Mouse (Mus musculus): ENCODE data around the gene Cstad. TPM values are rescaled to one million over a fixed set of nuclear protein-coding genes. Genes with fewer than 3 reads are reported as not detected.

Gene Cstad
- polyA plus RNA-seq, 1 experiment from 2014 or later: 1.2 TPM

DNA sequence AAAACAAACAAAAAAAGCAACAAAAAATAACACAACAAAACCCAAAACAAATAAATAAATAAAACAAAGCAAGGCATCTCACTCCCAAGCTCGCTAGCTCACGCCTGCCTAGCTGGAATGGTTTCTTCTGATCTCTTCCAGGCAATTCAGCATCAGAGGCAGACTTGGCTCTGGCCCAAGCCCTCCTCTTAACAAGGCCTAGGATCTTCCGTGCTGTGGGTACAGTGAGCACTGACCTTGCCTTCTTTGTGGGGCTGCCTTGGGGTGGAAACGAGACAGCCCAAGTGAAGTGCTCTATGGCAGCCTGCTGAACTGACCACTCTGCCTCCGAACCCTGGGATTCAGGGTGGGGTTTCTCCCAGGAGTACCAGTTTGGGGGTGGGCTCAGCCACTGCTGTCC lies 52.0 kb downstream of the Cstad start:
- H3K27ac ChIP-seq (replicated peaks; ENCODE audit: low read depth, low read length): peak overlapping the region; percentile 100
- H3K36me3 ChIP-seq (ENCODE audit: control insufficient read depth, insufficient read depth, low read length): no peaks in the 10 kb centered on the region
- H3K4me3 ChIP-seq (replicated peaks; ENCODE audit: low read depth, low read length): no peak overlapping the region
- no peaks in the 10 kb centered on the region for H3K9me3 ChIP-seq (ENCODE audit: control insufficient read depth, low read length)
- peaks cover 58% of the 10 kb centered on the region for H3K4me1 ChIP-seq (ENCODE audit: control insufficient read depth, insufficient read depth, low read length)
- 3% methylated on average over 5 of the region's 5 CpGs for WGBS
- ATAC-seq (ENCODE audit: low FRiP score, low TSS enrichment) (peak; percentile 51), DNase-seq (peak; percentile 89)
- peak overlapping the region; percentile 51 for H3K4me2 ChIP-seq (ENCODE audit: low read length)
- peak overlapping the region; percentile 45 for H3K9ac ChIP-seq (replicated peaks; ENCODE audit: low read length)
- no peaks in the 10 kb centered on the region for H3K27me3 ChIP-seq (ENCODE audit: control insufficient read depth, insufficient read depth, low read length)

GRCm38 (mm10) chr2:30647303-30647881 lies 52.6 kb downstream of the Cstad start:
- ATAC-seq (ENCODE audit: low FRiP score, low TSS enrichment) (peak; percentile 93), DNase-seq (peak; percentile 94)
- 2% methylated on average over 11 of the region's 11 CpGs for WGBS
- Histone ChIP-seq H3K9me3 (ENCODE audit: control insufficient read depth, low read length) (no peaks in the 10 kb centered on the region), H3K4me2 (ENCODE audit: low read length) (peak overlapping the region; percentile 51), H3K4me3 (replicated peaks; ENCODE audit: low read depth, low read length) (no peak overlapping the region), H3K27me3 (ENCODE audit: control insufficient read depth, insufficient read depth, low read length) (no peaks in the 10 kb centered on the region), H3K9ac (replicated peaks; ENCODE audit: low read length) (peak overlapping the region; percentile 45), H3K36me3 (ENCODE audit: control insufficient read depth, insufficient read depth, low read length) (no peaks in the 10 kb centered on the region), H3K4me1 (ENCODE audit: control insufficient read depth, insufficient read depth, low read length) (peaks cover 64% of the 10 kb centered on the region), H3K27ac (replicated peaks; ENCODE audit: low read depth, low read length) (peak overlapping the region; percentile 100)

GRCm38 (mm10) chr2:30647882-30648494 lies 53.1 kb downstream of the Cstad start:
- no peaks in the 10 kb centered on the region for H3K27me3 ChIP-seq (ENCODE audit: control insufficient read depth, insufficient read depth, low read length)
- peaks cover 65% of the 10 kb centered on the region for H3K4me1 ChIP-seq (ENCODE audit: control insufficient read depth, insufficient read depth, low read length)
- DNase-seq (peak; percentile 73), ATAC-seq (ENCODE audit: low FRiP score, low TSS enrichment) (no peak)
- peak overlapping the region; percentile 45; the same call in 1 of the 2 replicates for H3K9ac ChIP-seq (replicated peaks; ENCODE audit: low read length)
- no peak overlapping the region for H3K4me3 ChIP-seq (replicated peaks; ENCODE audit: low read depth, low read length)
- peak overlapping the region; percentile 100 for H3K27ac ChIP-seq (replicated peaks; ENCODE audit: low read depth, low read length)
- no peaks in the 10 kb centered on the region for H3K36me3 ChIP-seq (ENCODE audit: control insufficient read depth, insufficient read depth, low read length)
- H3K4me2 ChIP-seq (ENCODE audit: low read length): peak overlapping the region; percentile 51
- H3K9me3 ChIP-seq (ENCODE audit: control insufficient read depth, low read length): no peaks in the 10 kb centered on the region
- 10% methylated on average over 13 of the region's 13 CpGs for WGBS

DNA sequence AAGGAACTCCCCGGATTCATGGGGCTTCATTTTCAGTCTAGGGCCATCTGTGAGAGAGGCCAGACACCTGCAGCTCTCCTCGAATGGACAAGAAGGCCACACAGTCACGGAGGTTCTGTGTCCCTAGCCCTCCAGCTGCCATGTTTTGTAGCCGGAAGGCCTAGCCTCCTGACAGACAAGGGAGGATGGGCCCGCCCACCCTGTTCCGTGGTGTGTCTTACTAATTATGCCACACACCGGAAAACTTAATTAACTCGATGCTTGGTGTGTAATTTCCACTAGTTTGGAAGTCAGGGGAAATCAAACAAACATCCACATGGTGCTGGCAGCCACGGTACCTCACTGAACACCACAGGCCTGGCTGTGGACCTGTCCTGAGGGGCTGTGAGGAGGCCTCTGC lies 55.4 kb downstream of the Cstad start:
- no peak for DNase-seq
- no peak for ATAC-seq (ENCODE audit: low FRiP score, low TSS enrichment)
- no peaks in the 10 kb centered on the region for H3K27me3 ChIP-seq (ENCODE audit: control insufficient read depth, insufficient read depth, low read length)
- peak overlapping the region; percentile 100 for H3K27ac ChIP-seq (replicated peaks; ENCODE audit: low read depth, low read length)
- WGBS: 47% methylated on average over 9 of the region's 9 CpGs
- H3K36me3 ChIP-seq (ENCODE audit: control insufficient read depth, insufficient read depth, low read length): no peaks in the 10 kb centered on the region
- H3K9ac ChIP-seq (replicated peaks; ENCODE audit: low read length): no peak overlapping the region
- H3K4me2 ChIP-seq (ENCODE audit: low read length): no peak overlapping the region
- H3K9me3 ChIP-seq (ENCODE audit: control insufficient read depth, low read length): no peaks in the 10 kb centered on the region
- peaks cover 75% of the 10 kb centered on the region for H3K4me1 ChIP-seq (ENCODE audit: control insufficient read depth, insufficient read depth, low read length)
- no peak overlapping the region for H3K4me3 ChIP-seq (replicated peaks; ENCODE audit: low read depth, low read length)

DNA sequence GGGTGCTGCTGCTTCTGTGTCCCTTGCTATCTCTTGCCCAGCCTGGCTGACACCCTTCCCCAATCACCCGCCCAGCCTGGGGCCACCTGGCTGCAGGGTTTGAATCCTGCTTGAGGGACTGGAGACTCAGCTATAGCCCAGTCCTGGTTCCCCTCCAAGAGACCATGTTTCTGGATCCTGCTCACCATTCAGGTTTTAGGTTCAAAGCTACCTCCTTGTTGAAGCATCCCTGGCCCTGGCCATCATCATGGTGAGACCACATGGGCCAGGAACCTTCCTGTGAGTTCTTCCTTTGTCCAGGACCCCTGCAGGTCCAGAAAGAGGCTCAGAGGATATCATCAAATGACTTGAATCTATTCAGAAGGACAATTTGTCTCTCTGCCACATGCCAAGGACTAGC lies 57.0 kb downstream of the Cstad start:
- no peaks in the 10 kb centered on the region for H3K9me3 ChIP-seq (ENCODE audit: control insufficient read depth, low read length)
- peak overlapping the region; percentile 100 for H3K27ac ChIP-seq (replicated peaks; ENCODE audit: low read depth, low read length)
- H3K36me3 ChIP-seq (ENCODE audit: control insufficient read depth, insufficient read depth, low read length): no peaks in the 10 kb centered on the region
- no peak overlapping the region for H3K4me3 ChIP-seq (replicated peaks; ENCODE audit: low read depth, low read length)
- H3K4me1 ChIP-seq (ENCODE audit: control insufficient read depth, insufficient read depth, low read length): peaks cover 76% of the 10 kb centered on the region
- peak overlapping the region; percentile 26; the same call in 1 of the 2 replicates for H3K4me2 ChIP-seq (ENCODE audit: low read length)
- H3K9ac ChIP-seq (replicated peaks; ENCODE audit: low read length): 0 out of 2 replicates have a peak overlapping the region, but pooled peaks have one; percentile 2
- WGBS: 95% methylated on average over 1 of the region's 1 CpGs
- no peak for DNase-seq
- ATAC-seq (ENCODE audit: low FRiP score, low TSS enrichment): no peak
- no peaks in the 10 kb centered on the region for H3K27me3 ChIP-seq (ENCODE audit: control insufficient read depth, insufficient read depth, low read length)

GRCm38 (mm10) chr2:30652581-30653037 lies 57.8 kb downstream of the Cstad start:
- Histone ChIP-seq H3K9me3 (ENCODE audit: control insufficient read depth, low read length) (no peaks in the 10 kb centered on the region), H3K36me3 (ENCODE audit: control insufficient read depth, insufficient read depth, low read length) (no peaks in the 10 kb centered on the region), H3K27me3 (ENCODE audit: control insufficient read depth, insufficient read depth, low read length) (no peaks in the 10 kb centered on the region), H3K27ac (replicated peaks; ENCODE audit: low read depth, low read length) (peak overlapping the region; percentile 100), H3K4me2 (ENCODE audit: low read length) (peak overlapping the region; percentile 26), H3K4me3 (replicated peaks; ENCODE audit: low read depth, low read length) (no peak overlapping the region), H3K9ac (replicated peaks; ENCODE audit: low read length) (peak overlapping the region; percentile 13; the same call in 1 of the 2 replicates), H3K4me1 (ENCODE audit: control insufficient read depth, insufficient read depth, low read length) (peaks cover 76% of the 10 kb centered on the region)
- ATAC-seq (ENCODE audit: low FRiP score, low TSS enrichment): peak; percentile 47; the same call in 1 of the 2 replicates
- 1% methylated on average over 13 of the region's 13 CpGs for WGBS
- DNase-seq: peak; percentile 78

GRCm38 (mm10) chr2:30653046-30653445 lies 58.2 kb downstream of the Cstad start:
- peaks cover 76% of the 10 kb centered on the region for H3K4me1 ChIP-seq (ENCODE audit: control insufficient read depth, insufficient read depth, low read length)
- no peak for DNase-seq
- peak overlapping the region; percentile 13; the same call in 1 of the 2 replicates for H3K9ac ChIP-seq (replicated peaks; ENCODE audit: low read length)
- H3K36me3 ChIP-seq (ENCODE audit: control insufficient read depth, insufficient read depth, low read length): no peaks in the 10 kb centered on the region
- WGBS: 48% methylated on average over 4 of the region's 4 CpGs
- no peaks in the 10 kb centered on the region for H3K27me3 ChIP-seq (ENCODE audit: control insufficient read depth, insufficient read depth, low read length)
- peak overlapping the region; percentile 100 for H3K27ac ChIP-seq (replicated peaks; ENCODE audit: low read depth, low read length)
- no peak overlapping the region for H3K4me2 ChIP-seq (ENCODE audit: low read length)
- no peaks in the 10 kb centered on the region for H3K9me3 ChIP-seq (ENCODE audit: control insufficient read depth, low read length)
- no peak overlapping the region for H3K4me3 ChIP-seq (replicated peaks; ENCODE audit: low read depth, low read length)
- no peak for ATAC-seq (ENCODE audit: low FRiP score, low TSS enrichment)

- 29% methylated on average over 9 of the region's 9 CpGs for WGBS
- DNase-seq: peak; percentile 40
Observed at GRCm38 (mm10) chr2:30654158-30654557, 59.3 kb downstream of the Cstad start.

GRCm38 (mm10) chr2:30654582-30654981 lies 59.7 kb downstream of the Cstad start:
- 61% methylated on average over 6 of the region's 6 CpGs for WGBS
- no peak overlapping the region for H3K4me3 ChIP-seq (replicated peaks; ENCODE audit: low read depth, low read length)
- peak overlapping the region; percentile 71 for H3K27ac ChIP-seq (replicated peaks; ENCODE audit: low read depth, low read length)
- no peak overlapping the region for H3K9ac ChIP-seq (replicated peaks; ENCODE audit: low read length)
- DNase-seq (no peak), ATAC-seq (ENCODE audit: low FRiP score, low TSS enrichment) (no peak)
- peaks cover 84% of the 10 kb centered on the region for H3K4me1 ChIP-seq (ENCODE audit: control insufficient read depth, insufficient read depth, low read length)
- H3K4me2 ChIP-seq (ENCODE audit: low read length): no peak overlapping the region
- H3K9me3 ChIP-seq (ENCODE audit: control insufficient read depth, low read length): no peaks in the 10 kb centered on the region
- H3K36me3 ChIP-seq (ENCODE audit: control insufficient read depth, insufficient read depth, low read length): no peaks in the 10 kb centered on the region
- no peaks in the 10 kb centered on the region for H3K27me3 ChIP-seq (ENCODE audit: control insufficient read depth, insufficient read depth, low read length)

More at GRCm38 (mm10) chr2:30654158-30654557, 59.3 kb downstream of the Cstad start:
- Histone ChIP-seq H3K9ac (replicated peaks; ENCODE audit: low read length) (no peak overlapping the region), H3K36me3 (ENCODE audit: control insufficient read depth, insufficient read depth, low read length) (no peaks in the 10 kb centered on the region), H3K4me1 (ENCODE audit: control insufficient read depth, insufficient read depth, low read length) (peaks cover 82% of the 10 kb centered on the region), H3K27ac (replicated peaks; ENCODE audit: low read depth, low read length) (peak overlapping the region; percentile 71), H3K4me2 (ENCODE audit: low read length) (no peak overlapping the region), H3K9me3 (ENCODE audit: control insufficient read depth, low read length) (no peaks in the 10 kb centered on the region), H3K27me3 (ENCODE audit: control insufficient read depth, insufficient read depth, low read length) (no peaks in the 10 kb centered on the region), H3K4me3 (replicated peaks; ENCODE audit: low read depth, low read length) (no peak overlapping the region)
- ATAC-seq (ENCODE audit: low FRiP score, low TSS enrichment): no peak

All from midbrain, embryonic 14.5 days (tissue).